Mouse (Mus musculus) bone marrow, adult 2 months (tissue): ENCODE measurements at regions not wholly inside any gene's neighbourhood (a gene's known extent, or its start where the extent isn't known, plus 50 kb on each side); places are given as distances from the start of the nearest gene placed in this dataset.

Experiments
- H3K27ac ChIP-seq: fragments of 200-500 bp; 2 replicates; pipeline ENCODE4 v1.5.1; 2012; ENCODE audit warnings: low read depth, mild to moderate bottlenecking, control low read depth, inconsistent platforms, low read length; ENCODE audit not compliant: control insufficient read depth, poor library complexity, insufficient read depth
- H3K4me1 ChIP-seq: fragments of 200-500 bp; 2 replicates; pipeline ENCODE4 v1.6.1; 2011; ENCODE audit warnings: low read length; ENCODE audit not compliant: control insufficient read depth, insufficient read depth
- H3K4me3 ChIP-seq: fragments of 200-500 bp; replicated peaks from 2 replicates; pipeline ENCODE3; 2011; ENCODE audit warnings: mild to moderate bottlenecking, low read depth, low read length, control low read depth; ENCODE audit not compliant: control insufficient read depth
- CTCF ChIP-seq: fragments of 200-500 bp; IDR thresholded peaks from 2 replicates; pipeline ENCODE4 v1.5.1; 2011; ENCODE audit warnings: low read length, control low read depth; ENCODE audit not compliant: control insufficient read depth, insufficient read depth
- POLR2A ChIP-seq: fragments of 200-500 bp; IDR thresholded peaks from 2 replicates; pipeline ENCODE4 v1.6.1; 2011; ENCODE audit warnings: low read depth, mild to moderate bottlenecking, control low read depth, low read length, borderline replicate concordance; ENCODE audit not compliant: control insufficient read depth
- WGBS: fragments of 180-500 bp; shearing (Covaris S2); methylation state at CpG from one replicate; pipeline ENCODE4 v1.1.7; 2018; 5-methylcytosine and 5-hydroxymethylcytosine counted together

- Histone ChIP-seq H3K27ac (no peak overlapping the region), H3K4me1 (no peaks in the 10 kb centered on the region), H3K4me3 (no peak overlapping the region)
- TF ChIP-seq CTCF (no peak), POLR2A (no peak)
- 55% methylated on average over 5 of the region's 5 CpGs for WGBS
These were observed 245.1 kb downstream of the Rps24 start for GRCm38 (mm10) chr14:24731872-24732525.

DNA sequence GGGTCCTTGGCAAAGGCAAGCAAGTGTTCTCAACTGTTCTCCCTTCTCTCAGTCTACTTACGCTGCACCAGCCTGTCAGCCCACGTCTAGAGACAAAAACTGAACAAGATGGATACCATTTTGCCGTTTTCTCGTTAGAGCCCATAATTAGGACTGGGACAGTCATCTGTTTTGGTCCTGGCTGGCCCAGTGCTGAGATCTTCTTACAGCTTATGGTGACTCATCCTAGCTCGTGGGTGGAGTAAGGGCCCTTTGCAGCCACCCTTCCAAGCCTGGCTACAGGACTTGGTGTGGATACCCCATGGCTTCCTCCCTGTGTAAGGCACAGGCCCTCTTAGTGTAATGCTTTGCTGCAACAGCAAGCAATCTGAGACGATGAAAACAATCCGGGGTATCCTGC is 246.4 kb downstream of the Rps24 start:
- TF ChIP-seq CTCF (no peak), POLR2A (no peak)
- H3K4me3 ChIP-seq = no peak overlapping the region
- no peak overlapping the region for H3K27ac ChIP-seq
- no peaks in the 10 kb centered on the region for H3K4me1 ChIP-seq
- 79% methylated on average over 7 of the region's 7 CpGs for WGBS

GRCm38 (mm10) chr14:24738869-24739268 is 251.9 kb downstream of the Rps24 start:
- H3K27ac ChIP-seq = no peak overlapping the region
- H3K4me3 ChIP-seq = no peak overlapping the region
- TF ChIP-seq CTCF (no peak), POLR2A (no peak)
- no peaks in the 10 kb centered on the region for H3K4me1 ChIP-seq

GRCm38 (mm10) chr14:24744451-24744850 is 257.5 kb downstream of the Rps24 start:
- H3K27ac ChIP-seq = no peak overlapping the region
- WGBS = 81% methylated on average over 2 of the region's 2 CpGs
- H3K4me1 ChIP-seq = no peaks in the 10 kb centered on the region
- no peak for TF ChIP-seq CTCF
- no peak for TF ChIP-seq POLR2A
- H3K4me3 ChIP-seq = no peak overlapping the region

DNA sequence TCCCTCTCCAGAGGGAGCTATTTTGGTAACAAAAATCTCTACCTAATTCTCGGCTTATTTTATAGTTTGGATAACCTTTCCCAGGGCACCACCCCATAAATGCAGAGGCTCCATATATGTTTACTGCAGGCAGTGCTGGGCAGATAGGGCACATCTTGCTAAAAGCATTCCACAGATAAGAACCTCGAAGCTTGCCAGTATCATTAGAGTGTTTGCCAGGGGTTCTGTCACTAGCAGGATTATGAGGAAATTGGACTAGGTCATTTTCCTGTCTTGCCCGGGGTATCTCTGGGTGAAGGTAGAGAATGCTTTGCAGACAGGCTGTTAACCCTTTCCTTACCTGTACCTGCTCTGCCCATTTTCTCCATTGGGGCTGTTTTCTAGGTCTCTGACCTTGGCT is 258.8 kb downstream of the Rps24 start:
- H3K27ac ChIP-seq = no peak overlapping the region
- H3K4me3 ChIP-seq = no peak overlapping the region
- WGBS = 20% methylated on average over 3 of the region's 3 CpGs
- no peaks in the 10 kb centered on the region for H3K4me1 ChIP-seq
- TF ChIP-seq POLR2A (no peak), CTCF (no peak)

DNA sequence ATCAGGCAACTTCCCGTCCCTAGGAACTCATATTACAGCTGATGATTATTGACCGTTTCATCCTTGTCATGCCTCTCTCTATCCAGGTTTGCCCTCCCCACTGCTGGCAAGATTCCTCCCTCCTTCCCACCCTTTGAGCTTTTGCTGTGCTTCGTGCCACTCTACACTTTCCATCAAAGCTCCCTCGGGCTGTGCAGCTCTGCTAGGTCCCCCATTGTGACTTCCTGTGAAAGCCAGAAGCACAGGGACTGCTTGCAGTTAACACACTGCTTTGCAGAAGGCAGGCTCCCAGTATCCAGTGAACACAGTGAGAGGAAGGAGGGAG is 260.5 kb downstream of the Rps24 start:
- WGBS = 44% methylated on average over 4 of the region's 4 CpGs
- Histone ChIP-seq H3K4me1 (no peaks in the 10 kb centered on the region), H3K27ac (no peak overlapping the region), H3K4me3 (no peak overlapping the region)
- no peak for TF ChIP-seq CTCF
- TF ChIP-seq POLR2A = no peak

DNA sequence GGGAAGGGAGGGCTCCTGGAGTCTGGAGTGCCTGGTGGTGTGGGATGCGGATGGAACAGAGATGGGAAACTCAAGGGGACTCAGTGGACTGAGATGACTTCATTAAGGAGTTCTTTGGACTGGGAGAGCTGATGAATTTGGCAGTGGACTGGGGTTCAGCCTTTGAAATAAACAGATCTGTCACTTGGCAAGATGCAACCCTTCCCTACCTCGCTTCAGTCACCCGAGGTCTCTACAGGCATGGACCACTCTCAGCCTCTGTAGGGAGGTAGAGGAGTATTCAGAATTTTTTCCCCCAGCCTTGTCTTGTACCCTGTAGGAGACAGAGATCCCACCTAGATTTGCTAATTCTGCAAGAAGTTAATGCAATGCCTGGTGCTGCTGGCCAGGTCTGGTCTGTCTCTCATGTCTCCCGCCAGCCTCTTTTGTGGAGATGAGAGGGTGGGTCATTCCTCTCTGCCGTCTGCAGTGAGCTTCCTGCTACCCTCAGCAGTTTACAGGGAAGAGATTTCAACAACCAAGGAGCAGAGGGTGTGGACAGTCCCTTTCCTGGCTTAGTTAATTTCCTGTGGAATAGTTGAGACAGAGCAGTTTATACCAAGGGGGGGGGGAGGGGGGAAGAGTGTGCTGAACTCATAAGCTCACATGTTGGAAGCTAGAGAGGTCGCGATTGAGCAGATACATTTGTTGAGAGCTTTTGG is 261.0 kb downstream of the Rps24 start:
- no peak for TF ChIP-seq CTCF
- no peak overlapping the region for H3K27ac ChIP-seq
- no peaks in the 10 kb centered on the region for H3K4me1 ChIP-seq
- WGBS = 53% methylated on average over 7 of the region's 7 CpGs
- no peak overlapping the region for H3K4me3 ChIP-seq

GRCm38 (mm10) chr14:24748497-24748862 is 261.6 kb downstream of the Rps24 start:
- TF ChIP-seq CTCF = no peak
- no peak for TF ChIP-seq POLR2A
- Histone ChIP-seq H3K27ac (no peak overlapping the region), H3K4me1 (no peaks in the 10 kb centered on the region), H3K4me3 (no peak overlapping the region)
- WGBS = 78% methylated on average over 2 of the region's 2 CpGs

DNA sequence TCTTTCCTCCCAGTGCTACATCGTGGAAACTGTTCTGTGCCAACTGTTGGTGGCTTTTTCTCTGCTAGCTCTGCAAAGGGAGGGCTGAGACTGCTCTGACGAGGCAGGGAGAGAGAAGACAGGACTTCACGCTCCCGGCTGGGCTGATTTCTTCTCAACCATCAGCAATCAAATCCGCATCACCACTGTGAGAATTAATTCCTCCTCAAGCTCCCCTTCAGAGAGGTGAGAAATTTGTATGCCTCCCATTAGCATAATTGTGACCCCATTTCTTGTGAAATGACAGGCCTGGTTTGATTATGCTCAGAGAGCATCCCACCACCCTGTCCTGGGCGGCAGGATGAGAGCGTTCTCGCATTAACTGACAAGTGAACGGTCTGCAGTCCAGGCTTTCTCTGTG is 262.4 kb downstream of the Rps24 start:
- 74% methylated on average over 9 of the region's 9 CpGs for WGBS
- no peak overlapping the region for H3K27ac ChIP-seq
- H3K4me1 ChIP-seq = no peaks in the 10 kb centered on the region
- H3K4me3 ChIP-seq = no peak overlapping the region
- no peak for TF ChIP-seq POLR2A
- TF ChIP-seq CTCF = no peak
